In the genomic region with DNA sequence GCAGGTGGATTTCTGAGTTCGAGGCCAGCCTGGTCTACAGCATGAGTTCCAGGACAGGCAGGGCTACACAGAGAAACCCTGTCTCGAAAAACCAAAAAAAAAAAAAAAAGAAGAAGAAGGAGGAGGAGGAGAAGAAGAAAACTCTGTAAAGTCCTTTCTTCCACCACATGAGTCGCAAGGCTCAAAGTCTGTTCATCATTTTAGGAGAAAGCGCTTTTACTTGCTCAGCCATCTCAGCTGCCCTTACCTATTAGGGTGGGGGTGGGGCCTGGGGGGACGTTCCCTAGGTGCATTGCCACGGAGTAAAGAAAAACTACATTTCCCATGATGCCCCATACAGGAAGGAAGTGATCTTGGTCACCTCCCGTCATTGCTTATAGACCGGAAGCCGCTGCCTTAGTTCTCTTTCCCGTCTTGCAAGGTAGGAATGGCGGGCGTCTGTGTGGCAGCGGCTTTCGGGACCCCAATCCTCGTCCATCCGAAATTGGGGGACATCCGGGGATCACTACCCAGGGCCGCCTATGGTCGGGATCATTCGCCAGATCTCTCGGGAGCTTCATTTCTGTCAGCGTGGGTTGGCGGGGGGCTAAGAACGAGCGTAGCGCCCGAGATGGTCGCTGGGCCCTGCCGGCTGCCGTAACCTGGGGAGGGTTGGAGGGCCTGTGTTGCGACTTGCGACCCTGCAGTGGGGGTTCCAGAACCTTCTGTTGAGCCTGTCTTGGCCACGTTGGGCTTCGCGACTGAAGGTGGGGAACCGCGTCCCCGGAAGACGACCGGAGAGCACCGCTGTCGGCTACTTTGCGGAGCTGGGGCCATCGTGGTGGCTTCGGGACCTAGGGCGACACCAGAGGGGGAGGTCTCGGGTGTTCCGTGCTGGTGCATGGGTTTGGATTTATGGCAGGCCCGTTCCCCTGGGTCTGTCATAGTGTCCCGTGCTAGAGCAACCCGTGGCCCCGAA, we compare ENCODE assay signal across 8 mouse cellular contexts. TPM values are rescaled to one million over a fixed set of nuclear protein-coding genes. Genes with fewer than 3 reads are reported as not detected.
DNase-seq lines count a peak whose midpoint lies in the region; ATAC-seq lines count a peak whose summit lies in the region.

TSS of gene Rpl6 (plus strand) at position 350 of the 958 bp plus-strand sequence.

- peak within 1 kb of the TSS; percentile 97 for H3K27ac ChIP-seq in forebrain, embryonic 10.5 days
- peak within 1 kb of the TSS; percentile 59 to 73 for H3K27ac ChIP-seq in heart, embryonic 14.5 days (replicated peaks in 1 of 2; ENCODE audit: control insufficient read depth in 1 of 2, insufficient read depth in 1 of 2, low read depth in 2 of 2, low read length in 2 of 2)
- H3K27ac ChIP-seq in liver, embryonic 13.5 days = peak within 1 kb of the TSS; percentile 83
- peak within 1 kb of the TSS; percentile 70 for H3K27ac ChIP-seq in stomach, embryonic 15.5 days

- 2% methylated on average over 52 of the region's 52 CpGs for WGBS in forebrain, embryonic 10.5 days
- WGBS in heart, embryonic 14.5 days = 2% methylated on average over 52 of the region's 52 CpGs
- WGBS in liver, embryonic 13.5 days (ENCODE audit: insufficient replicate concordance) = 1% methylated on average over 52 of the region's 52 CpGs
- 2% methylated on average over 52 of the region's 52 CpGs for WGBS in stomach, embryonic 15.5 days

- no peaks in the 10 kb centered on the region for H3K9me3 ChIP-seq in forebrain, embryonic 10.5 days
- no peaks in the 10 kb centered on the region for H3K9me3 ChIP-seq in heart, embryonic 14.5 days (ENCODE audit: control insufficient read depth, low read length)
- no peaks in the 10 kb centered on the region for H3K9me3 ChIP-seq in liver, embryonic 13.5 days (replicated peaks)
- H3K9me3 ChIP-seq in stomach, embryonic 15.5 days = no peaks in the 10 kb centered on the region

- peak; percentile 81 for ATAC-seq in heart, embryonic 14.5 days (ENCODE audit: insufficient number of reproducible peaks, insufficient read depth, low FRiP score, low read depth)
- peak; percentile 88 for ATAC-seq in liver, embryonic 13.5 days (ENCODE audit: low read depth)
- peak; percentile 94 for ATAC-seq in stomach, embryonic 15.5 days (ENCODE audit: insufficient read depth, low FRiP score, low read depth)

- H3K27me3 ChIP-seq in forebrain, embryonic 10.5 days (ENCODE audit: poor library complexity, severe bottlenecking) = no peaks in the 10 kb centered on the region
- no peaks in the 10 kb centered on the region for H3K27me3 ChIP-seq in heart, embryonic 14.5 days (ENCODE audit: control insufficient read depth, insufficient read depth, low read length)
- no peaks in the 10 kb centered on the region for H3K27me3 ChIP-seq in liver, embryonic 13.5 days
- H3K27me3 ChIP-seq in stomach, embryonic 15.5 days (replicated peaks) = no peaks in the 10 kb centered on the region

- H3K36me3 ChIP-seq in forebrain, embryonic 10.5 days (replicated peaks) = peaks cover 40% of the 10 kb centered on the region
- H3K36me3 ChIP-seq in heart, embryonic 14.5 days (ENCODE audit: control insufficient read depth, insufficient read depth, low read length) = peaks cover 41% of the 10 kb centered on the region
- H3K36me3 ChIP-seq in liver, embryonic 13.5 days = peaks cover 40% of the 10 kb centered on the region
- peaks cover 32% of the 10 kb centered on the region for H3K36me3 ChIP-seq in stomach, embryonic 15.5 days

- peak within 1 kb of the TSS; percentile 84 for H3K4me2 ChIP-seq in heart, embryonic 14.5 days (ENCODE audit: low read length)
- H3K4me2 ChIP-seq in liver, embryonic 13.5 days = peak within 1 kb of the TSS; percentile 82
- peak within 1 kb of the TSS; percentile 60 for H3K4me2 ChIP-seq in stomach, embryonic 15.5 days

- peak; percentile 72 to 78 for DNase-seq in CD8-positive naive resting alpha-beta T cell, adult 2 months (ENCODE audit: low read depth in 2 of 2, low spot score in 2 of 2)
- DNase-seq in c-Kit-positive CD71-negative TER-119-negative erythroid progenitor cells, embryonic 14.5 days (ENCODE audit: low read depth) = peak; percentile 70
- DNase-seq in forebrain, embryonic 10.5 days (ENCODE audit: extremely low spot score, low spot score) = peak; percentile 84
- peak; percentile 86 for DNase-seq in kidney, postnatal 10 days
- DNase-seq in liver, embryonic 13.5 days = peak; percentile 71
- peak; percentile 77 for DNase-seq in neural tube, embryonic 10.5 days (ENCODE audit: extremely low spot score, low spot score)

- peak within 1 kb of the TSS; percentile 94 for H3K4me3 ChIP-seq in forebrain, embryonic 10.5 days
- H3K4me3 ChIP-seq in heart, embryonic 14.5 days (ENCODE audit: control insufficient read depth in 1 of 2, insufficient read depth in 1 of 2, low read depth in 1 of 2, low read length in 2 of 2) = peak within 1 kb of the TSS; percentile 84 to 90
- H3K4me3 ChIP-seq in liver, embryonic 13.5 days (replicated peaks) = peak within 1 kb of the TSS; percentile 88
- H3K4me3 ChIP-seq in stomach, embryonic 15.5 days (replicated peaks) = peak within 1 kb of the TSS; percentile 96

- peak within 1 kb of the TSS; percentile 99 for H3K9ac ChIP-seq in heart, embryonic 14.5 days (ENCODE audit: low read length)
- H3K9ac ChIP-seq in liver, embryonic 13.5 days = peak within 1 kb of the TSS; percentile 97
- H3K9ac ChIP-seq in stomach, embryonic 15.5 days = peak within 1 kb of the TSS; percentile 99

- H3K4me1 ChIP-seq in forebrain, embryonic 10.5 days = peaks cover 28% of the 10 kb centered on the region
- H3K4me1 ChIP-seq in heart, embryonic 14.5 days (ENCODE audit: control insufficient read depth in 2 of 2, insufficient read depth in 2 of 2, low read length in 2 of 2) = peaks cover 6 to 18% of the 10 kb centered on the region in 2 experiments
- peaks cover 38% of the 10 kb centered on the region for H3K4me1 ChIP-seq in liver, embryonic 13.5 days (replicated peaks)
- H3K4me1 ChIP-seq in stomach, embryonic 15.5 days = peaks cover 22% of the 10 kb centered on the region

RNA-seq across cellular contexts. Expression of gene Rpl6, which starts in this region (rescaled TPM):
- 659 and 678 TPM in 2 replicates for polyA plus RNA-seq in forebrain, embryonic 10.5 days (2016; fragmentation: Nextera tagmentation; extraction: Ambion mirVana)
- polyA plus RNA-seq in heart, embryonic 14.5 days (2014; fragmentation: Nextera tagmentation; extraction: Ambion mirVana) = 386 and 413 TPM in 2 replicates
- polyA plus RNA-seq in liver, embryonic 13.5 days (2015; fragmentation: Nextera tagmentation; extraction: Ambion mirVana) = 556 and 610 TPM in 2 replicates
- 603 and 609 TPM in 2 replicates for polyA plus RNA-seq in stomach, embryonic 15.5 days (2015; fragmentation: Nextera tagmentation; extraction: Ambion mirVana)

Comparison
In these comparisons a context has a peak if more than half of its experiments do, and no peak if none do; other contexts are left out.
1. Peak in every context shown above with its lines: DNase-seq, ATAC-seq, H3K4me3 ChIP-seq and H3K27ac ChIP-seq.